Mouse (Mus musculus): ENCODE measurements around the gene Crtc2. TPM values are rescaled to one million over a fixed set of nuclear protein-coding genes. Genes with fewer than 3 reads are reported as not detected.

Crtc2 gene
- polyA plus RNA-seq, 1 experiment from 2014 or later, result 77.0 TPM

DNA sequence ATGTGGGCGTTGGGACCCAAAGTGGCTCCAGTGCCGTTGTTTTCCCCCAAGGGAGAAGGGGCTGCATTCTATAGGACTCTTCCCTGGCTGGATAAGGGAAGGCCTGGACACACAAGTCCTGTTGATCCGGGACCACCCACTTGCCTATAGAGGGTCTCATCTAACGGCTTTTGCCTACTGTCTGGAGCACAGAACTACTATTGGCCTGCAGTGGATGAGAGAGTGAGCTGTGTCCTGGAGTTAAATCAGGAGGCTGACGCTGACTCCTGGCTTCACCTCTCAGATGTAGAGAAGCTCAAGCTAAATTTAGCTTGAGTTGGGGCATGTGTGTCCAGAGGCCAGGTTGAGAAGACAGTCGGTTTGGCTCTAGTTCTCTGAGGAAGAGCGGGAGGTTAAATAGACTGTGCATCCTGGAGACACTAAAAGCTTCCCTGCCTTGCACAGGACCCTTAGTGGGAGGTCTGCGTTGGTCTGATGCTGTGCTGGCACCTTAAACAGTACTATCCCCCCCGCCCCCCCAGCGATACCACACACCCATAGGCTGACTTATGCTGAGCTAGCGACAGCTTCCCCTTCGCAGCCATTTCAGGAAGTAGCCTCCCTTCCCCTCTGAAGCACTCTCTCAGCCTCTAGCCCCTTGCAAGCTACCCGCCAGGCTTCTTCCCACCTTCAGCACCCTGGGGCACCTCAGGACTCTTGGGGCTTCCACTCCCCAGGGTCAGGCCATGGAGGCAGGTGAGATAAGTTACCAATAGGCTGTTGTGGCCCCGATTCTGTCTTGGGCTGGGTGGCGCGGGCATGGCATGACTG lies 12.2 kb downstream of the Crtc2 start:
- CTCF ChIA-PET, result interaction anchor here (1.1 to 3.0 kb wide), 11 partner anchors 9 to 129 kb away, joined by 3 to 13 read pairs (median 6); partner anchors contain the start of gene Slc39a1
- ATAC-seq (no peak), DNase-seq (ENCODE audit: low read depth, low spot score) (no peak)
- no peak for TF ChIP-seq CTCF (IDR thresholded peaks at IDR 0.05)
- in situ Hi-C loops (cut with MboI; ENCODE audit: low pct_unique_long_range_greater_than_20kb), result loop anchor here (10.0 kb wide), 1 partner anchor 199 kb away; the partner anchor contains the start of gene Npr1
- POLR2A ChIA-PET, result interaction anchor here (0.9 to 1.8 kb wide), 6 partner anchors 11 to 108 kb away, joined by 3 to 7 read pairs (median 4); partner anchors contain the start of gene Slc39a1
- no peaks in the 10 kb centered on the region for H3K27me3 ChIP-seq

DNA sequence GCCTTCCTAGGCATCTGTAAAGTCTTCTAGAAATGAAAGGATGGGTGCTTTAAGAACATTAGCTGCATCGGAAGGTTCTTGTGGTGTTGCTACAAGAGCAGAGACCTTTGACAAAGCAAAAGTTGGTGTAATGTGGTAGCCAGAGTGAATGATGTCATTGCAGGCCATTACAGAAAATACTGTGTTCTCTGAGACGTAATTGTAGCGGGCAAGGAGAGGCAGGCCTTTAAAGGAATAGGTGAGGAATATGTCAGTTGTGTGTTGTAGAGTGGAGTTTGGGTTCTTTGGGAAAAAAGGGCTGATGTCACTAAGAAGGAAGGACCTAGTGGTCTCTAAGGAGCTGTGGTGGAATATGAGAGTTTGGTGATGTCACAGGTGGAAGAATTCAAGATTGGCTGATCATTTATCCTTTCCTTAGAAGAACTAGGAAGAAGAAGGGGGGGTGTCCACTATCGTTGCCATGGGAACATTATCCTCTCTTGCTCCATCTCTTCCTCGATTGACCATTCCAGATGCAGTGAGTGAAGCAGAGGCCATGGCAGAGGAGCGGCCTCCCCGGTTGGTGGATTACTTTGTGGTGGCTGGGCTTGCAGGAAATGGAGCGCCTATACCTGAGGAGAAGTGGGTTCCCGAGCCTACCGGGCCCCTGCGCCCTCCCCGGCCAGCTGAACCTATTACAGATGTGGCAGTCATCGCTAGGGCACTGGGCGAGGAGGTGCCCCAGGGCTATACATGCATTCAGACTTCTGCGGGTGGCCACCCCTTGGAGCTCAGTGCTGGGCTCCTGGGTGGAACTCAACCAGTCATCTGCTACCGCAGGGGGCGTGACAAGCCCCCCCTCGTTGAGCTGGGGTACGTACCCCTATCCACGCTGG lies 13.2 kb downstream of the Crtc2 start:
- POLR2A ChIA-PET, result interaction anchor here (0.6 to 1.8 kb wide), 4 partner anchors 16 to 159 kb away, joined by 3 to 7 read pairs (median 4); no protein-coding TSS in a partner anchor
- in situ Hi-C loops (cut with MboI; ENCODE audit: low pct_unique_long_range_greater_than_20kb), result loop anchor here (10.0 kb wide), 1 partner anchor 198 kb away; the partner anchor contains the start of gene Npr1
- TF ChIP-seq CTCF (IDR thresholded peaks at IDR 0.05), result no peak
- CTCF ChIA-PET, result interaction anchor here (0.9 to 3.0 kb wide), 8 partner anchors 10 to 111 kb away, joined by 3 to 13 read pairs (median 6); partner anchors contain the start of genes Gatad2b and Slc39a1
- no peaks in the 10 kb centered on the region for H3K27me3 ChIP-seq
- DNase-seq (ENCODE audit: low read depth, low spot score) (no peak), ATAC-seq (no peak)

DNA sequence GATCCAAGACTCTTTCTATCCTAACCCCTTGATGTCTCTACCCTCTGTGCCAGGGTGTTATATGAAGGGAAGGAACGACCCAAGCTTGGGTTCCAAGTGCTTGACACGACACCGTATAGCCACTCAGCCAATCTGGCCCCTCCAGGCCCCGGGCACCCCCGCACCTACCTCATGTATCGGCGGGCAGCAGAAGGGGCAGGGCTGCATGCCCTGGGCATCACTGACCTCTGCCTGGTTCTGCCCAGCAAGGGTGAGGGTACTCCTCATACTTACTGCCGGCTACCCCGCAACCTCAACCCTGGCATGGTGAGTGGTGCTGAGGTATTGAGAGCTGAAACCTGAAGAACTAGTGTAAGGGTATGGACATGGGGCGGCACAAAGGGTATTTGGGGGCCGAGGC lies 14.2 kb downstream of the Crtc2 start:
- ChIA-PET POLR2A (interaction anchor here (0.7 kb wide), 1 partner anchor 17 kb away, joined by 5 read pairs; no protein-coding TSS in a partner anchor), CTCF (interaction anchor here (1.2 to 2.2 kb wide), 3 partner anchors 13 to 25 kb away, joined by 5 to 9 read pairs (median 6); partner anchors contain the start of gene Gatad2b)
- no peaks in the 10 kb centered on the region for H3K27me3 ChIP-seq
- TF ChIP-seq CTCF (IDR thresholded peaks at IDR 0.05), result no peak
- ATAC-seq (no peak), DNase-seq (ENCODE audit: low read depth, low spot score) (no peak)
- in situ Hi-C loops (cut with MboI; ENCODE audit: low pct_unique_long_range_greater_than_20kb), result loop anchor here (10.0 kb wide), 1 partner anchor 197 kb away; the partner anchor contains the start of gene Npr1

DNA sequence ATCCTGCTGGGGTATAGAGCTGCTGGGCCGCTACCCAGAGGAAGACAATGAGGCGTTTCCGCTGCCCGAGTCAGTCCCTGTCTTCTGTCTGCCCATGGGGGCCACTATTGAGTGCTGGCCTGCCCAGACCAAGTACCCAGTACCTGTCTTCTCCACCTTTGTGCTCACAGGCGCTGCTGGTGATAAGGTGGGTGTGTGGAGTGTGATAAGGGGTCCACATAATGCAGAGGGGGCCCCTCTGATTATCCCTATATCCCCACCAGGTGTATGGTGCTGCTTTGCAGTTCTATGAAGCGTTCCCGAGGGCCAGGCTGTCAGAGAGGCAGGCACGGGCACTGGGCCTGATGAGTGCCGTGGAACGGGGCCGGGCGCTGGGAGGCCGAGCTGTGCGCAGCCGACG lies 15.0 kb downstream of the Crtc2 start:
- no peak for TF ChIP-seq CTCF (IDR thresholded peaks at IDR 0.05)
- POLR2A ChIA-PET, result no interaction called here
- ATAC-seq (no peak), DNase-seq (ENCODE audit: low read depth, low spot score) (no peak)
- CTCF ChIA-PET, result interaction anchor here (1.0 kb wide), 1 partner anchor 14 kb away, joined by 3 read pairs; no protein-coding TSS in a partner anchor
- in situ Hi-C loops (cut with MboI; ENCODE audit: low pct_unique_long_range_greater_than_20kb), result loop anchor here (10.0 kb wide), 1 partner anchor 196 kb away; the partner anchor contains the start of gene Npr1
- no peaks in the 10 kb centered on the region for H3K27me3 ChIP-seq

DNA sequence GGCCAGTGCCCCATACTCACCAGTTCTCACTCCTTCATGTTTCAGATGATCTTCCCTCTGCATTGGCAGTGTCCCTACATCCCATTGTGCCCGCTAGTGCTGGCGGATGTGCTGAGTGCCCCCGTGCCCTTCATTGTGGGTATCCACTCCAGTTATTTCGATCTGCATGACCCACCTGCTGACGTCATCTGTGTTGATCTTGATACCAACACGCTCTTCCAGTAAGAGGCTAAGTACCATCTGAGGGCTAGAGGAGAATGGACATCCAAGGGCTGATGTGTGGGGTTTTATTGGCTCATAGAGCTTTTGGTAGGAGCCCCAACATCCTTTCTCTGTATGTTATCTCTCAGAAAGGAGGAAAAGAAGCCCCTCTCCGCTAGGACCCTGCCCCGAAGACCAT lies 16.8 kb downstream of the Crtc2 start:
- no peak for TF ChIP-seq CTCF (IDR thresholded peaks at IDR 0.05)
- POLR2A ChIA-PET, result no interaction called here
- in situ Hi-C loops (cut with MboI; ENCODE audit: low pct_unique_long_range_greater_than_20kb), result no loop called here
- ATAC-seq (no peak), DNase-seq (ENCODE audit: low read depth, low spot score) (no peak)
- CTCF ChIA-PET, result interaction anchor here (0.9 to 1.3 kb wide), 3 partner anchors 12 to 103 kb away, joined by 3 read pairs; no protein-coding TSS in a partner anchor
- H3K27me3 ChIP-seq, result no peaks in the 10 kb centered on the region

DNA sequence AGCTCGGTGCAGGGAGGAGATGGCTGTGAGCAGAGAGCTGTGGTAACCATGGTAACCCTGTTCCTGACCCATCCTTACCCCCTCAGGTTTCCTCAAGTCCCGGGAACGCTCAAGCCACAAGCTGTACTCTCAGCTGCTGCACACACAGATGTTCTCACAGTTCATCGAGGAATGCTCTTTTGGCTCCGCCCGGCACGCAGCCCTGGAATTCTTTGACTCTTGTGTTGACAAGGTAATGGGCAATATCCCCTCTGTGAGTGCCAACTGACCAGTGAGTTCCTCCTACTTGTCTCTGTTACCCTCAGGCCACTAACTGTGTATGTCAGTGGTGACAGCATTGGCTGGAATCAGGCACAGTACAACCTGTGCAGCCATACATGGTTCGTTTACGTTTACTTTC lies 18.2 kb downstream of the Crtc2 start:
- DNase-seq (ENCODE audit: low read depth, low spot score) (no peak), ATAC-seq (no peak)
- POLR2A ChIA-PET, result interaction anchor here (0.5 to 1.5 kb wide), 3 partner anchors 20 to 95 kb away, joined by 3 to 6 read pairs (median 5); partner anchors contain the start of gene Gatad2b
- in situ Hi-C loops (cut with MboI; ENCODE audit: low pct_unique_long_range_greater_than_20kb), result no loop called here
- no peak for TF ChIP-seq CTCF (IDR thresholded peaks at IDR 0.05)
- no peaks in the 10 kb centered on the region for H3K27me3 ChIP-seq
- CTCF ChIA-PET, result interaction anchor here (1.8 kb wide), 1 partner anchor 11 kb away, joined by 5 read pairs; no protein-coding TSS in a partner anchor

DNA sequence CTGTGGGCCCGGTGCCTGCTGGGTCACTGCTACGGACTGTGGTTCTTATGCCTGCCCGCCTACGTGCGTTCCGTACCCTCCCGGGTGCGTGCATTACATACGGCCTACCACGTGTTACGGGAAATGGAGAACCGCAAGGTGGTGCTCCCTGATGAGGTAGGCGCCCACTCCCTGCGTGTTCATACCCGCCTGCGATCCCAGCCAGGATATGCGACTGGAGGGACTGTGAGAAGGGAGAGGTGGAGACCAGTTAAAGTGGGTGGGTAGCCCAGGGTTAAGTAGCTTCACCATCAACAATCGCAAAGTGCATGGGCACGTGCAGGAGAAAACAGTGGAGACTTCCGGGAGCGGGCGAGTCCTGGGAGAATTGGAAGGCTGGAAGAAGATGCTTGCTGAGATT lies 19.9 kb downstream of the Crtc2 start:
- ChIA-PET POLR2A (interaction anchor here (0.6 kb wide), 1 partner anchor 194 kb away, joined by 3 read pairs; no protein-coding TSS in a partner anchor), CTCF (interaction anchor here (1.5 kb wide), 1 partner anchor 8 kb away, joined by 7 read pairs; no protein-coding TSS in a partner anchor)
- DNase-seq (ENCODE audit: low read depth, low spot score), result no peak
- ATAC-seq, result no peak
- TF ChIP-seq CTCF (IDR thresholded peaks at IDR 0.05), result no peak
- H3K27me3 ChIP-seq, result no peaks in the 10 kb centered on the region
- in situ Hi-C loops (cut with MboI; ENCODE audit: low pct_unique_long_range_greater_than_20kb), result no loop called here

DNA sequence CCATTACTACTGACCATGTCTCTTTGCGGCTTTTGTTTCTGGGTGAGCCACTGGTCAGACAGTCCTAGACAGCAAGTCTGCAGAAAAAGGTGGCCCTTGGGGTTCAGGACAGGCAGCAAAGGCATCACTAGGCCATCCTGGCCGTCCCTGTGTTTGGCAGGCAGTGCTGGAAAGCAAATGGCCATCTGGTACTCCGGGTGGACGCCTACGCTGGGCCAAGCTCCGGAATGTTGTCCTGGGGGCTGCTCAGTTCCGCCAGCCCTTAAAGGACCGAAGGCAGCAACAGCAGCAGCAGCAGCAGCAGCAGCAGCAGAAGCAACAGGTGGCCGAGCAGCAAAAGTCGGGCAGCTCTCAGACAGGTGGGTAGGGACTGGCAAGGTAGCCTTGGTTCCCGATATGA lies 21.3 kb downstream of the Crtc2 start:
- in situ Hi-C loops (cut with MboI; ENCODE audit: low pct_unique_long_range_greater_than_20kb), result no loop called here
- CTCF ChIA-PET, result interaction anchor here (1.5 kb wide), 1 partner anchor 9 kb away, joined by 7 read pairs; no protein-coding TSS in a partner anchor
- no peak for ATAC-seq
- POLR2A ChIA-PET, result interaction anchor here (0.8 kb wide), 1 partner anchor 18 kb away, joined by 3 read pairs; the partner anchor contains the start of gene Gatad2b
- TF ChIP-seq CTCF (IDR thresholded peaks at IDR 0.05), result no peak
- no peak for DNase-seq (ENCODE audit: low read depth, low spot score)
- H3K27me3 ChIP-seq, result no peaks in the 10 kb centered on the region

DNA sequence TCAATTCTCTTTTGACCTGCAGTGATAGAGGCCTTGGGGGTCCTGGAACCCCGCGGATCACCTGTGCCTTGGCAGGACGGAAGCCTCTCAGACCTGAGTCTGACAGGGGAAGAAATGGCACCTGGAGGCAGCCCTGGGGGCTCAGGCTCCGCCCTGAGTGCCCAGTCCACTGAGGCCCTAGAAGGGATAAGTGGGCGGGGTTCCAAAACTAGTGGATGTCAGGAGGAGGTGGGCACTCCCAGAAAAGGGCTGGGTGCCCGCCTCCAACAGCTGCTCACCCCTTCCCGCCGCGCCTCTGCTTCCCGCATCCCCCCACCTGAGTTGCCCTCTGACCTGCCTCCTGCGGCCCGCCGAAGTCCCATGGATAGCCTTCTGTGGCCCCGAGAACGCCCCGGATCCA lies 22.9 kb downstream of the Crtc2 start:
- in situ Hi-C loops (cut with MboI; ENCODE audit: low pct_unique_long_range_greater_than_20kb), result no loop called here
- ATAC-seq, result no peak
- POLR2A ChIA-PET, result no interaction called here
- CTCF ChIA-PET, result interaction anchor here (1.1 kb wide), 1 partner anchor 97 kb away, joined by 3 read pairs; no protein-coding TSS in a partner anchor
- TF ChIP-seq CTCF (IDR thresholded peaks at IDR 0.05), result no peak
- no peaks in the 10 kb centered on the region for H3K27me3 ChIP-seq
- no peak for DNase-seq (ENCODE audit: low read depth, low spot score)

DNA sequence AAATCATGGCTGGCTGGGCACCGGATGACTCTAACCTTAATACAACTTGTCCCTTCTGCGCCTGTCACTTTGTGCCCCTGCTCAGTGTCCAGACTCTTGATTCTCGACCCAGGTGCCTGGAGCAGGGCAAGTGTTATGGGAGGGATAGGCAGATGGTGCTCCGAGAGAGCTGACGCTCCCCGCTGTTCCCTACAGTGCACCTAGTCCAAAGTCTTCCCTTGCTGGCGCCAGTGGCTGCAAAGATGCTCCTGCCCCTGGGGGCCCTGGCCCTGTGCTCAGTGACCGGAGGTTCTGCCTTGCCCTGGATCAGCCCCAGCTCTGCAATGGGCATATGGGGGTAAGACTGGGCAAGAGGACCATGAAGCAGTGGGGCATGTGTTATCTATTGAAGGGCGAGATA lies 23.8 kb downstream of the Crtc2 start:
- ChIA-PET CTCF (no interaction called here), POLR2A (no interaction called here)
- ATAC-seq, result no peak
- no peaks in the 10 kb centered on the region for H3K27me3 ChIP-seq
- TF ChIP-seq CTCF (IDR thresholded peaks at IDR 0.05), result no peak
- in situ Hi-C loops (cut with MboI; ENCODE audit: low pct_unique_long_range_greater_than_20kb), result no loop called here
- DNase-seq (ENCODE audit: low read depth, low spot score), result no peak
